Mouse (Mus musculus): ENCODE data around the gene Pnpla3.

GRCm38 (mm10) chr15:84126447-84126846 lies 41.2 kb upstream of the Pnpla3 start:
- no peak for TF ChIP-seq POLR2A (IDR thresholded peaks at IDR 0.05; ENCODE audit: insufficient read length, low read depth)
- no peak for TF ChIP-seq POLR2AphosphoS2 (IDR thresholded peaks at IDR 0.05; ENCODE audit: insufficient read length, low read depth)
- no peak for TF ChIP-seq USF1 (IDR thresholded peaks at IDR 0.05; ENCODE audit: low read depth)
- TF ChIP-seq TCF12 (IDR thresholded peaks at IDR 0.05; ENCODE audit: insufficient read depth, poor library complexity, severe bottlenecking): no peak
- TF ChIP-seq MAX (IDR thresholded peaks at IDR 0.05; ENCODE audit: low read depth): no peak
- TF ChIP-seq CEBPB (IDR thresholded peaks at IDR 0.05; ENCODE audit: insufficient read depth, poor library complexity, severe bottlenecking): no peak
- TF ChIP-seq E2F4 (IDR thresholded peaks at IDR 0.05; ENCODE audit: insufficient read depth): no peak
- no peak for TF ChIP-seq MYOD1 (IDR thresholded peaks at IDR 0.05; ENCODE audit: control insufficient read depth in 1 of 3, insufficient read length in 2 of 3, low read depth in 2 of 3)
- TF ChIP-seq REST (IDR thresholded peaks at IDR 0.05; ENCODE audit: insufficient read depth, insufficient read length): no peak
- no peak for TF ChIP-seq SRF (IDR thresholded peaks at IDR 0.05; ENCODE audit: control insufficient read depth, insufficient read length, low read depth)
- TF ChIP-seq MYOG (IDR thresholded peaks at IDR 0.05; ENCODE audit: control insufficient read depth in 1 of 3, insufficient read depth in 1 of 3, insufficient read length in 2 of 3, low read depth in 2 of 3): no peak
- no peak for TF ChIP-seq TCF3 (IDR thresholded peaks at IDR 0.05; ENCODE audit: insufficient read length, low read depth)
